17 mouse cellular contexts compared by ENCODE assay signal in genomic region chr6:140956522-140956863, GRCm38 (mm10).
A peak's percentile ranks its signal among the peaks of the same experiment; 100 is the strongest.
DNase-seq lines count a peak whose midpoint lies in the region; ATAC-seq and TF ChIP-seq lines count a peak whose summit lies in the region.
"Had no signal": no experiment of that assay in that cellular context is flagged by ENCODE, and none has a peak within 500 bp of the region (broad histone marks: within the 10 kb centered on the region; RNA-seq: fewer than 3 reads in every experiment).

No protein-coding gene starts in this region.

- no peak overlapping the region for H3K4me3 ChIP-seq in forebrain, embryonic 16.5 days (replicated peaks; ENCODE audit: low read length)
- H3K4me3 ChIP-seq in forebrain, embryonic 10.5 days: no peak overlapping the region
- H3K4me3 ChIP-seq in hindbrain, embryonic 14.5 days (replicated peaks; ENCODE audit: low read length): no peak overlapping the region
- no peak overlapping the region for H3K4me3 ChIP-seq in hindbrain, embryonic 10.5 days
- no peak overlapping the region for H3K4me3 ChIP-seq in midbrain, embryonic 15.5 days
- no peak overlapping the region for H3K4me3 ChIP-seq in midbrain, embryonic 10.5 days
- no peak overlapping the region for H3K4me3 ChIP-seq in stomach, postnatal 0 days (ENCODE audit: low read depth, low read length)
- H3K4me3 ChIP-seq: erythroblast, embryonic 14.5 days; left cerebral cortex, adult 2 months; limb, embryonic 13.5 days had no signal

- H3K9me3 ChIP-seq in forebrain, embryonic 16.5 days (ENCODE audit: control insufficient read depth, low read length): no peaks in the 10 kb centered on the region
- H3K9me3 ChIP-seq in forebrain, embryonic 10.5 days: no peaks in the 10 kb centered on the region
- no peaks in the 10 kb centered on the region for H3K9me3 ChIP-seq in hindbrain, embryonic 14.5 days (ENCODE audit: control insufficient read depth, low read length)
- H3K9me3 ChIP-seq in hindbrain, embryonic 10.5 days: no peaks in the 10 kb centered on the region
- no peaks in the 10 kb centered on the region for H3K9me3 ChIP-seq in midbrain, embryonic 15.5 days
- no peaks in the 10 kb centered on the region for H3K9me3 ChIP-seq in midbrain, embryonic 10.5 days (replicated peaks)
- no peaks in the 10 kb centered on the region for H3K9me3 ChIP-seq in stomach, postnatal 0 days (ENCODE audit: control insufficient read depth, low read length)
- H3K9me3 ChIP-seq: limb, embryonic 13.5 days had no signal

- WGBS in forebrain, embryonic 16.5 days: 85% methylated on average over 4 of the region's 4 CpGs
- WGBS in forebrain, embryonic 10.5 days: 91% methylated on average over 4 of the region's 4 CpGs
- WGBS in hindbrain, embryonic 14.5 days: 94% methylated on average over 4 of the region's 4 CpGs
- WGBS in hindbrain, embryonic 10.5 days: 93% methylated on average over 4 of the region's 4 CpGs
- 90% methylated on average over 4 of the region's 4 CpGs for WGBS in midbrain, embryonic 15.5 days
- 94% methylated on average over 4 of the region's 4 CpGs for WGBS in midbrain, embryonic 10.5 days
- 64% methylated on average over 4 of the region's 4 CpGs for WGBS in stomach, postnatal 0 days

- ATAC-seq in forebrain, embryonic 16.5 days: no peak
- ATAC-seq in hindbrain, embryonic 14.5 days (ENCODE audit: low FRiP score): no peak
- ATAC-seq in midbrain, embryonic 15.5 days (replicated peaks): no peak
- no peak for ATAC-seq in stomach, postnatal 0 days (ENCODE audit: low FRiP score, low TSS enrichment)
- ATAC-seq: activated CD4-positive, CD25-positive, alpha-beta regulatory T cell, adult 4 months; inflammation-experienced regulatory T-cells, adult 6 months had no signal

- H3K36me3 ChIP-seq in forebrain, embryonic 16.5 days (ENCODE audit: control insufficient read depth, insufficient read depth): no peaks in the 10 kb centered on the region
- H3K36me3 ChIP-seq in forebrain, embryonic 10.5 days (replicated peaks): no peaks in the 10 kb centered on the region
- no peaks in the 10 kb centered on the region for H3K36me3 ChIP-seq in hindbrain, embryonic 14.5 days (replicated peaks; ENCODE audit: control insufficient read depth, insufficient read depth)
- no peaks in the 10 kb centered on the region for H3K36me3 ChIP-seq in hindbrain, embryonic 10.5 days
- H3K36me3 ChIP-seq in midbrain, embryonic 15.5 days (replicated peaks): no peaks in the 10 kb centered on the region
- no peaks in the 10 kb centered on the region for H3K36me3 ChIP-seq in midbrain, embryonic 10.5 days
- no peaks in the 10 kb centered on the region for H3K36me3 ChIP-seq in stomach, postnatal 0 days (ENCODE audit: control insufficient read depth, insufficient read depth, low read length)
- H3K36me3 ChIP-seq: limb, embryonic 13.5 days had no signal

- TF ChIP-seq CTCF in stomach, postnatal 0 days (IDR thresholded peaks at IDR 0.05; ENCODE audit: low read depth): no peak

- H3K4me2 ChIP-seq in forebrain, embryonic 16.5 days (ENCODE audit: low read length): no peak overlapping the region
- no peak overlapping the region for H3K4me2 ChIP-seq in hindbrain, embryonic 14.5 days (replicated peaks)
- H3K4me2 ChIP-seq in midbrain, embryonic 15.5 days: no peak overlapping the region
- no peak overlapping the region for H3K4me2 ChIP-seq in stomach, postnatal 0 days (replicated peaks; ENCODE audit: low read depth)
- H3K4me2 ChIP-seq: limb, embryonic 13.5 days had no signal

- H3K4me1 ChIP-seq in forebrain, embryonic 16.5 days (replicated peaks; ENCODE audit: control insufficient read depth, insufficient read depth, low read length): peaks cover 22% of the 10 kb centered on the region
- no peaks in the 10 kb centered on the region for H3K4me1 ChIP-seq in forebrain, embryonic 10.5 days
- H3K4me1 ChIP-seq in hindbrain, embryonic 14.5 days (replicated peaks; ENCODE audit: control insufficient read depth, insufficient read depth, low read length): no peaks in the 10 kb centered on the region
- peaks cover 8% of the 10 kb centered on the region; the same call in 1 of the 2 replicates for H3K4me1 ChIP-seq in hindbrain, embryonic 10.5 days (replicated peaks)
- H3K4me1 ChIP-seq in midbrain, embryonic 15.5 days: peaks cover 11% of the 10 kb centered on the region
- peaks cover 8% of the 10 kb centered on the region; the same call in 1 of the 2 replicates for H3K4me1 ChIP-seq in midbrain, embryonic 10.5 days
- H3K4me1 ChIP-seq in stomach, postnatal 0 days (replicated peaks; ENCODE audit: control insufficient read depth, insufficient read depth): no peaks in the 10 kb centered on the region; the same call in 1 of the 2 replicates
- H3K4me1 ChIP-seq: limb, embryonic 13.5 days had no signal

- H3K27ac ChIP-seq in forebrain, embryonic 16.5 days (ENCODE audit: low read length): peak overlapping the region; percentile 51; the same call in 1 of the 2 replicates
- H3K27ac ChIP-seq in forebrain, embryonic 10.5 days: no peak overlapping the region
- peak overlapping the region; percentile 44; the same call in 1 of the 2 replicates for H3K27ac ChIP-seq in hindbrain, embryonic 14.5 days
- no peak overlapping the region for H3K27ac ChIP-seq in hindbrain, embryonic 10.5 days
- 0 out of 2 replicates have a peak overlapping the region, but pooled peaks have one; percentile 41 for H3K27ac ChIP-seq in midbrain, embryonic 15.5 days
- no peak overlapping the region for H3K27ac ChIP-seq in midbrain, embryonic 10.5 days (replicated peaks)
- peak overlapping the region; percentile 71 for H3K27ac ChIP-seq in stomach, postnatal 0 days (replicated peaks)
- H3K27ac ChIP-seq: kidney, postnatal 0 days; layer of hippocampus, adult 2 months; left cerebral cortex, adult 2 months had no signal

- 0 out of 2 replicates have a peak overlapping the region, but pooled peaks have one; percentile 3 for H3K9ac ChIP-seq in forebrain, embryonic 16.5 days (replicated peaks; ENCODE audit: low read depth, low read length)
- no peak overlapping the region for H3K9ac ChIP-seq in hindbrain, embryonic 14.5 days
- no peak overlapping the region for H3K9ac ChIP-seq in midbrain, embryonic 15.5 days
- no peak overlapping the region for H3K9ac ChIP-seq in stomach, postnatal 0 days (ENCODE audit: low read length)
- H3K9ac ChIP-seq: limb, embryonic 13.5 days had no signal

- TF ChIP-seq EP300 in stomach, postnatal 0 days (optimal IDR thresholded peaks at IDR 0.05): no peak

- no peak for DNase-seq in forebrain, embryonic 10.5 days (ENCODE audit: extremely low spot score, low spot score)
- no peak for DNase-seq in hindbrain, embryonic 14.5 days (ENCODE audit: low spot score)
- DNase-seq in hindbrain, embryonic 10.5 days (ENCODE audit: low spot score): no peak
- no peak for DNase-seq in midbrain, embryonic 10.5 days (ENCODE audit: low spot score)
- no peak for DNase-seq in stomach, postnatal 0 days (ENCODE audit: low spot score)
- DNase-seq in testis, postnatal 10 days (ENCODE audit: low spot score): no peak
- DNase-seq: cerebellum, adult 9-11 months; gastrocnemius, postnatal 36 days had no signal

- H3K27me3 ChIP-seq in forebrain, embryonic 16.5 days (replicated peaks; ENCODE audit: control insufficient read depth, insufficient read depth, low read length): no peaks in the 10 kb centered on the region
- no peaks in the 10 kb centered on the region for H3K27me3 ChIP-seq in forebrain, embryonic 10.5 days (ENCODE audit: poor library complexity, severe bottlenecking)
- no peaks in the 10 kb centered on the region for H3K27me3 ChIP-seq in hindbrain, embryonic 14.5 days (ENCODE audit: control insufficient read depth, insufficient read depth, low read length)
- H3K27me3 ChIP-seq in hindbrain, embryonic 10.5 days (ENCODE audit: insufficient read depth, poor library complexity, severe bottlenecking): no peaks in the 10 kb centered on the region
- H3K27me3 ChIP-seq in midbrain, embryonic 15.5 days (replicated peaks): no peaks in the 10 kb centered on the region
- no peaks in the 10 kb centered on the region for H3K27me3 ChIP-seq in midbrain, embryonic 10.5 days (ENCODE audit: low read depth, poor library complexity, severe bottlenecking)
- H3K27me3 ChIP-seq in stomach, postnatal 0 days (ENCODE audit: control insufficient read depth, insufficient read depth, low read length): no peaks in the 10 kb centered on the region
- H3K27me3 ChIP-seq: limb, embryonic 13.5 days had no signal

Comparison
In these comparisons a context has a peak if more than half of its experiments do, and no peak if none do; other contexts are left out.
1. H3K27ac ChIP-seq: peak in forebrain, embryonic 16.5 days (single experiment), hindbrain, embryonic 14.5 days (single experiment), midbrain, embryonic 15.5 days (single experiment) and stomach, postnatal 0 days (single experiment); none in forebrain, embryonic 10.5 days (single experiment), hindbrain, embryonic 10.5 days (single experiment) and midbrain, embryonic 10.5 days (single experiment).